Mouse (Mus musculus): ENCODE measurements around the gene Adgrl4.

DNA sequence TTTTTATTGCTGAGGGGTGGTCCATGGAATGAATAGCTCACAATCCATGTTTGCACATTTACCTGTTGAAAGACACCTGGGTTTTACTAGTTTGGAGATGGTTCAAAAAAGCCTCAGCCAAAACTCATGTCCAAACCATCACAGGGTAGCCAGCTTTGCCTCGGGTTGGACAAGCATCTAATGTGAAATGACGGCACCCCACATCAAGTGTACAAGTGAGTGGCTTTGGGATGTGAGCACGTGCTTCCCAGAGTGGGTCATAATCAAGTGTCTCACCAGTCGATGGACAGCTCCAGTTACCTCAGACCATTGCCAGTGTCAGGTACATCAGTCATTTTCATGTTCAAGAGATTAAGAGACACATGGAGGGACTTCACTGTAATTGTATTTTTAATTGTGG is 44.8 kb upstream of the Adgrl4 start:
- no peak for TF ChIP-seq CTCF (IDR thresholded peaks at IDR 0.05; ENCODE audit: low read depth, low read length)
- no peak for TF ChIP-seq POLR2A (IDR thresholded peaks at IDR 0.05; ENCODE audit: borderline replicate concordance, low read depth, low read length)
